Mouse (Mus musculus) neural tube, embryonic 15.5 days (tissue): ENCODE measurements around the gene Psmd6. TPM values are rescaled to one million over a fixed set of nuclear protein-coding genes. Genes with fewer than 3 reads are reported as not detected.
A peak's percentile ranks its signal among the peaks of the same experiment; 100 is the strongest.

Experiments used
- ATAC-seq: fragments of 200-750 bp; cut with Nextera tagmentation; 2 replicates; pipeline ENCODE4 v1.8.0; 2017; ENCODE audit warnings: mild to moderate bottlenecking, moderate TSS enrichment, moderate library complexity; ENCODE audit not compliant: low FRiP score
- H3K27ac ChIP-seq: fragments of 300-500 bp; sonication (generic); replicated peaks from 2 replicates; pipeline ENCODE4 v1.5.1; 2015; ENCODE audit warnings: mild to moderate bottlenecking, inconsistent platforms
- H3K27me3 ChIP-seq: fragments of 300-500 bp; sonication (generic); replicated peaks from 2 replicates; pipeline ENCODE4 v1.6.1; 2015; ENCODE audit warnings: inconsistent platforms
- H3K36me3 ChIP-seq: fragments of 300-500 bp; sonication (generic); 2 replicates; pipeline ENCODE4 v1.6.1; 2015; ENCODE audit warnings: inconsistent platforms
- H3K4me1 ChIP-seq: fragments of 300-500 bp; sonication (generic); 2 replicates; pipeline ENCODE4 v1.6.1; 2015; ENCODE audit warnings: inconsistent platforms
- H3K4me2 ChIP-seq: fragments of 300-500 bp; sonication (generic); 2 replicates; pipeline ENCODE4 v1.6.1; 2015; ENCODE audit warnings: inconsistent platforms, mild to moderate bottlenecking, moderate library complexity
- H3K4me3 ChIP-seq: fragments of 300-500 bp; sonication (generic); replicated peaks from 2 replicates; pipeline ENCODE4 v1.5.1; 2015; ENCODE audit warnings: mild to moderate bottlenecking, inconsistent platforms
- H3K9ac ChIP-seq: fragments of 300-500 bp; sonication (generic); replicated peaks from 2 replicates; pipeline ENCODE4 v1.6.1; 2015; ENCODE audit warnings: mild to moderate bottlenecking, inconsistent platforms
- H3K9me3 ChIP-seq: fragments of 300-500 bp; sonication (generic); replicated peaks from 2 replicates; pipeline ENCODE4 v1.6.1; 2016; ENCODE audit warnings: inconsistent platforms
- WGBS: fragments of 180-500 bp; shearing (Covaris S2); methylation state at CpG from one replicate; pipeline ENCODE4 v1.1.7; 2015; ENCODE audit warnings: mixed read lengths; 5-methylcytosine and 5-hydroxymethylcytosine counted together
- polyA plus RNA-seq: library from polyadenylated mRNA; unstranded; fragments of >200 nt; fragmentation: Nextera tagmentation; extraction: Ambion mirVana; gene quantifications from 2 replicates; pipeline ENCODE4 v1.2.1, GENCODE M21; 2015

Gene Psmd6
- polyA plus RNA-seq = 237 and 254 TPM in 2 replicates

- Histone ChIP-seq H3K27me3 (no peaks in the 10 kb centered on the region), H3K4me1 (peaks cover 27% of the 10 kb centered on the region), H3K4me2 (peak within 1 kb of the TSS; percentile 90), H3K27ac (peak within 1 kb of the TSS; percentile 86), H3K4me3 (peak within 1 kb of the TSS; percentile 99), H3K9ac (peak within 1 kb of the TSS; percentile 94), H3K9me3 (no peaks in the 10 kb centered on the region), H3K36me3 (peaks cover 26% of the 10 kb centered on the region)
- peak; percentile 99 for ATAC-seq
- WGBS = under 1% methylated on average over 68 of the region's 68 CpGs
These were observed at the start of gene Psmd6 for GRCm38 (mm10) chr14:14120230-14121096. Gene Psmd6, minus strand, starts transcription at chr14:14120984.

GRCm38 (mm10) chr14:14110710-14111109 is 10.1 kb downstream of the Psmd6 start:
- no peaks in the 10 kb centered on the region for H3K27me3 ChIP-seq
- H3K4me3 ChIP-seq = no peak overlapping the region
- 0 out of 2 replicates have a peak, but pooled peaks cover under 1% of the 10 kb centered on the region for H3K4me1 ChIP-seq
- no peak overlapping the region for H3K9ac ChIP-seq
- no peaks in the 10 kb centered on the region for H3K9me3 ChIP-seq
- peaks cover 70% of the 10 kb centered on the region for H3K36me3 ChIP-seq
- WGBS = 88% methylated on average over 4 of the region's 4 CpGs
- no peak overlapping the region for H3K4me2 ChIP-seq
- no peak for ATAC-seq
- no peak overlapping the region for H3K27ac ChIP-seq

GRCm38 (mm10) chr14:14104930-14105318 is 15.9 kb downstream of the Psmd6 start:
- no peak overlapping the region for H3K4me2 ChIP-seq
- peaks cover 51% of the 10 kb centered on the region for H3K36me3 ChIP-seq
- H3K4me3 ChIP-seq = no peak overlapping the region
- ATAC-seq = peak; percentile 61; the same call in 1 of the 2 replicates
- no peak overlapping the region for H3K27ac ChIP-seq
- H3K9ac ChIP-seq = no peak overlapping the region
- H3K4me1 ChIP-seq = no peaks in the 10 kb centered on the region
- no peaks in the 10 kb centered on the region for H3K9me3 ChIP-seq
- WGBS = 50% methylated on average over 2 of the region's 2 CpGs
- no peaks in the 10 kb centered on the region for H3K27me3 ChIP-seq

- Histone ChIP-seq H3K27me3 (no peaks in the 10 kb centered on the region), H3K9ac (no peak overlapping the region), H3K36me3 (peaks cover 50% of the 10 kb centered on the region), H3K4me1 (no peaks in the 10 kb centered on the region), H3K4me3 (no peak overlapping the region), H3K4me2 (no peak overlapping the region), H3K9me3 (no peaks in the 10 kb centered on the region), H3K27ac (no peak overlapping the region)
- 51% methylated on average over 13 of the region's 13 CpGs for WGBS
- no peak for ATAC-seq
These were observed 16.4 kb downstream of the Psmd6 start for GRCm38 (mm10) chr14:14104213-14104929.

- ATAC-seq = no peak
- H3K9ac ChIP-seq = no peak overlapping the region
- peaks cover 52% of the 10 kb centered on the region for H3K36me3 ChIP-seq
- 93% methylated on average over 9 of the region's 9 CpGs for WGBS
- no peaks in the 10 kb centered on the region for H3K9me3 ChIP-seq
- H3K27ac ChIP-seq = no peak overlapping the region
- no peaks in the 10 kb centered on the region for H3K27me3 ChIP-seq
- H3K4me3 ChIP-seq = no peak overlapping the region
- H3K4me1 ChIP-seq = no peaks in the 10 kb centered on the region
- no peak overlapping the region for H3K4me2 ChIP-seq
These were observed 19.5 kb downstream of the Psmd6 start for GRCm38 (mm10) chr14:14101296-14101695.

GRCm38 (mm10) chr14:14100773-14101280 is 20.0 kb downstream of the Psmd6 start:
- Histone ChIP-seq H3K4me2 (no peak overlapping the region), H3K4me1 (no peaks in the 10 kb centered on the region), H3K9me3 (no peaks in the 10 kb centered on the region), H3K4me3 (no peak overlapping the region), H3K9ac (no peak overlapping the region), H3K27me3 (no peaks in the 10 kb centered on the region), H3K27ac (no peak overlapping the region), H3K36me3 (peaks cover 57% of the 10 kb centered on the region)
- 95% methylated on average over 8 of the region's 8 CpGs for WGBS
- no peak for ATAC-seq

- ATAC-seq = peak; percentile 84; the same call in 1 of the 2 replicates
- no peaks in the 10 kb centered on the region for H3K4me1 ChIP-seq
- H3K4me3 ChIP-seq = no peak overlapping the region
- peaks cover 55% of the 10 kb centered on the region for H3K36me3 ChIP-seq
- H3K4me2 ChIP-seq = no peak overlapping the region
- no peaks in the 10 kb centered on the region for H3K9me3 ChIP-seq
- no peak overlapping the region for H3K27ac ChIP-seq
- no peak overlapping the region for H3K9ac ChIP-seq
- H3K27me3 ChIP-seq = no peaks in the 10 kb centered on the region
- 25% methylated on average over 10 of the region's 10 CpGs for WGBS
These were observed 22.3 kb downstream of the Psmd6 start for GRCm38 (mm10) chr14:14098330-14098980.

GRCm38 (mm10) chr14:14090571-14090970 is 30.2 kb downstream of the Psmd6 start:
- 94% methylated on average over 6 of the region's 6 CpGs for WGBS
- Histone ChIP-seq H3K27ac (no peak overlapping the region), H3K36me3 (peaks cover 21% of the 10 kb centered on the region; the same call in 1 of the 2 replicates), H3K27me3 (no peaks in the 10 kb centered on the region), H3K4me1 (no peaks in the 10 kb centered on the region), H3K4me3 (no peak overlapping the region), H3K4me2 (no peak overlapping the region), H3K9me3 (no peaks in the 10 kb centered on the region), H3K9ac (no peak overlapping the region)
- ATAC-seq = no peak

- Histone ChIP-seq H3K36me3 (peaks cover 20% of the 10 kb centered on the region; the same call in 1 of the 2 replicates), H3K27me3 (no peaks in the 10 kb centered on the region), H3K9me3 (no peaks in the 10 kb centered on the region), H3K4me2 (no peak overlapping the region), H3K9ac (no peak overlapping the region), H3K4me1 (no peaks in the 10 kb centered on the region), H3K4me3 (no peak overlapping the region), H3K27ac (no peak overlapping the region)
- ATAC-seq = no peak
- 89% methylated on average over 9 of the region's 9 CpGs for WGBS
These were observed 32.6 kb downstream of the Psmd6 start for GRCm38 (mm10) chr14:14088016-14088791.

- Histone ChIP-seq H3K36me3 (peaks cover 17% of the 10 kb centered on the region; the same call in 1 of the 2 replicates), H3K4me3 (no peak overlapping the region), H3K4me1 (no peaks in the 10 kb centered on the region), H3K4me2 (no peak overlapping the region), H3K27ac (no peak overlapping the region), H3K27me3 (no peaks in the 10 kb centered on the region), H3K9ac (no peak overlapping the region), H3K9me3 (no peaks in the 10 kb centered on the region)
- 92% methylated on average over 6 of the region's 6 CpGs for WGBS
- no peak for ATAC-seq
These were observed 33.4 kb downstream of the Psmd6 start for GRCm38 (mm10) chr14:14087348-14087747.
